Mouse (Mus musculus) embryonic facial prominence, embryonic 14.5 days (tissue): ENCODE measurements at regions not wholly inside any gene's neighbourhood (a gene's known extent, or its start where the extent isn't known, plus 50 kb on each side); places are given as distances from the start of the nearest gene placed in this dataset.

Experiments
- ATAC-seq: fragments of 200-750 bp; cut with Nextera tagmentation; 2 replicates; pipeline ENCODE4 v1.8.0; 2017; ENCODE audit warnings: low read depth, moderate number of reproducible peaks, moderate TSS enrichment
- DNase-seq: peaks from one replicate; pipeline ENCODE4 v3.0.0-alpha.2; 2015; ENCODE audit warnings: low spot score
- H3K27ac ChIP-seq: fragments of 300-500 bp; sonication (generic); replicated peaks from 2 replicates; pipeline ENCODE4 v1.5.1; 2014; ENCODE audit warnings: low read depth, mild to moderate bottlenecking, low read length, moderate library complexity
- H3K27me3 ChIP-seq: fragments of 300-500 bp; sonication (generic); replicated peaks from 2 replicates; pipeline ENCODE4 v1.6.1; 2014; ENCODE audit warnings: low read length; ENCODE audit not compliant: control insufficient read depth, insufficient read depth
- H3K36me3 ChIP-seq: fragments of 300-500 bp; sonication (generic); 2 replicates; pipeline ENCODE4 v1.6.1; 2014; ENCODE audit warnings: low read length, mixed read lengths; ENCODE audit not compliant: control insufficient read depth, insufficient read depth
- H3K4me1 ChIP-seq: fragments of 300-500 bp; sonication (generic); 2 replicates; pipeline ENCODE4 v1.6.1; 2014; ENCODE audit warnings: antibody characterized with exemption, low read length; ENCODE audit not compliant: control insufficient read depth, insufficient read depth
- H3K4me2 ChIP-seq: fragments of 300-500 bp; sonication (generic); 2 replicates; pipeline ENCODE4 v1.6.1; 2014; ENCODE audit warnings: low read depth, mild to moderate bottlenecking, low read length, moderate library complexity, mixed read lengths
- H3K4me3 ChIP-seq: fragments of 300-500 bp; sonication (generic); 2 replicates; pipeline ENCODE4 v1.5.1; 2014; ENCODE audit warnings: low read depth, mild to moderate bottlenecking, low read length
- H3K9ac ChIP-seq: fragments of 300-500 bp; sonication (generic); 2 replicates; pipeline ENCODE4 v1.6.1; 2014; ENCODE audit warnings: low read depth, mild to moderate bottlenecking, low read length, moderate library complexity, mixed read lengths
- H3K9me3 ChIP-seq: fragments of 300-500 bp; sonication (generic); 2 replicates; pipeline ENCODE4 v1.6.1; 2016; ENCODE audit warnings: low read length; ENCODE audit not compliant: control insufficient read depth
- WGBS: fragments of 180-500 bp; shearing (Covaris S2); extraction: QIAGEN DNeasy Blood & Tissue Kit; methylation state at CpG from one replicate; pipeline ENCODE4 v1.1.7; 2014; 5-methylcytosine and 5-hydroxymethylcytosine counted together

GRCm38 (mm10) chrX:58445624-58446323 lies 423.3 kb downstream of the Zic3 start:
- Histone ChIP-seq H3K4me2 (no peak overlapping the region), H3K9me3 (no peaks in the 10 kb centered on the region), H3K36me3 (no peaks in the 10 kb centered on the region), H3K27ac (no peak overlapping the region), H3K27me3 (no peaks in the 10 kb centered on the region), H3K4me1 (no peaks in the 10 kb centered on the region), H3K9ac (no peak overlapping the region), H3K4me3 (no peak overlapping the region)
- ATAC-seq (no peak), DNase-seq (no peak)
- 77% methylated on average over 4 of the region's 4 CpGs for whole genome bisulfite sequencing

- no peaks in the 10 kb centered on the region for H3K4me1 ChIP-seq
- no peaks in the 10 kb centered on the region for H3K27me3 ChIP-seq
- no peak overlapping the region for H3K27ac ChIP-seq
- no peak overlapping the region for H3K4me2 ChIP-seq
- H3K9ac ChIP-seq: no peak overlapping the region
- no peak overlapping the region for H3K4me3 ChIP-seq
- DNase-seq (no peak), ATAC-seq (no peak)
- no peaks in the 10 kb centered on the region for H3K9me3 ChIP-seq
- H3K36me3 ChIP-seq: no peaks in the 10 kb centered on the region
- 64% methylated on average over 6 of the region's 6 CpGs for WGBS
Measured at GRCm38 (mm10) chrX:58447605-58448004, 425.1 kb downstream of the Zic3 start.

GRCm38 (mm10) chrX:58469683-58470082 lies 439.5 kb upstream of the 4930550L24Rik start:
- no peaks in the 10 kb centered on the region for H3K4me1 ChIP-seq
- H3K9me3 ChIP-seq: no peaks in the 10 kb centered on the region
- no peak overlapping the region for H3K9ac ChIP-seq
- ATAC-seq (no peak), DNase-seq (no peak)
- no peak overlapping the region for H3K4me3 ChIP-seq
- 69% methylated on average over 6 of the region's 6 CpGs for WGBS
- no peaks in the 10 kb centered on the region for H3K36me3 ChIP-seq
- H3K27me3 ChIP-seq: no peaks in the 10 kb centered on the region
- H3K4me2 ChIP-seq: no peak overlapping the region
- no peak overlapping the region for H3K27ac ChIP-seq

GRCm38 (mm10) chrX:58470986-58471385 lies 438.2 kb upstream of the 4930550L24Rik start:
- Histone ChIP-seq H3K27me3 (no peaks in the 10 kb centered on the region), H3K36me3 (no peaks in the 10 kb centered on the region), H3K9ac (no peak overlapping the region), H3K27ac (no peak overlapping the region), H3K4me1 (no peaks in the 10 kb centered on the region), H3K4me2 (no peak overlapping the region), H3K4me3 (no peak overlapping the region), H3K9me3 (no peaks in the 10 kb centered on the region)
- ATAC-seq (no peak), DNase-seq (no peak)
- WGBS: 68% methylated on average over 1 of the region's 1 CpGs

- WGBS: 11% methylated on average over 2 of the region's 2 CpGs
- no peak overlapping the region for H3K4me3 ChIP-seq
- no peak overlapping the region for H3K4me2 ChIP-seq
- H3K9ac ChIP-seq: no peak overlapping the region
- H3K4me1 ChIP-seq: no peaks in the 10 kb centered on the region
- no peaks in the 10 kb centered on the region for H3K36me3 ChIP-seq
- no peaks in the 10 kb centered on the region for H3K9me3 ChIP-seq
- ATAC-seq: no peak
- DNase-seq: no peak
- no peaks in the 10 kb centered on the region for H3K27me3 ChIP-seq
- no peak overlapping the region for H3K27ac ChIP-seq
Measured at GRCm38 (mm10) chrX:58490861-58491260, 418.3 kb upstream of the 4930550L24Rik start.

- WGBS: 79% methylated on average over 1 of the region's 1 CpGs
- peak; percentile 44 for DNase-seq
Measured at GRCm38 (mm10) chrX:58503573-58503972, 405.6 kb upstream of the 4930550L24Rik start.

GRCm38 (mm10) chrX:58514925-58515324 lies 394.2 kb upstream of the 4930550L24Rik start:
- Histone ChIP-seq H3K9ac (no peak overlapping the region), H3K4me3 (no peak overlapping the region), H3K27me3 (no peaks in the 10 kb centered on the region), H3K4me1 (no peaks in the 10 kb centered on the region), H3K36me3 (no peaks in the 10 kb centered on the region), H3K27ac (no peak overlapping the region), H3K4me2 (no peak overlapping the region), H3K9me3 (no peaks in the 10 kb centered on the region)
- no peak for ATAC-seq
- 36% methylated on average over 5 of the region's 5 CpGs for WGBS
- DNase-seq: peak; percentile 65

More at GRCm38 (mm10) chrX:58503573-58503972, 405.6 kb upstream of the 4930550L24Rik start:
- Histone ChIP-seq H3K4me2 (no peak overlapping the region), H3K4me3 (no peak overlapping the region), H3K9me3 (no peaks in the 10 kb centered on the region), H3K27ac (no peak overlapping the region), H3K27me3 (no peaks in the 10 kb centered on the region), H3K4me1 (no peaks in the 10 kb centered on the region), H3K9ac (no peak overlapping the region), H3K36me3 (no peaks in the 10 kb centered on the region)
- ATAC-seq: peak; percentile 57; the same call in 1 of the 2 replicates
